Mouse (Mus musculus) small intestine, adult 2 months (tissue): ENCODE measurements around the gene Gnat3. TPM values are rescaled to one million over a fixed set of nuclear protein-coding genes. Genes with fewer than 3 reads are reported as not detected.

Source experiments
- H3K27ac ChIP-seq: fragments of 200-500 bp; 2 replicates; pipeline ENCODE4 v1.5.1; 2012; ENCODE audit warnings: low read depth, low read length, control low read depth, inconsistent platforms; ENCODE audit not compliant: insufficient read depth
- H3K27me3 ChIP-seq: fragments of 200-500 bp; 2 replicates; pipeline ENCODE4 v1.6.1; 2012; ENCODE audit warnings: mild to moderate bottlenecking, moderate library complexity, low read length, inconsistent platforms; ENCODE audit not compliant: control insufficient read depth, insufficient read depth
- H3K36me3 ChIP-seq: fragments of 200-500 bp; 2 replicates; pipeline ENCODE4 v1.6.1; 2012; ENCODE audit warnings: mild to moderate bottlenecking, low read length, control low read depth, inconsistent platforms; ENCODE audit not compliant: control insufficient read depth, insufficient read depth
- H3K4me1 ChIP-seq: fragments of 200-500 bp; 2 replicates; pipeline ENCODE4 v1.6.1; 2012; ENCODE audit warnings: low read length, inconsistent platforms, mixed read lengths; ENCODE audit not compliant: control insufficient read depth, insufficient read depth, insufficient read length
- H3K4me3 ChIP-seq: fragments of 200-500 bp; 2 replicates; pipeline ENCODE4 v1.5.1; 2012; ENCODE audit warnings: low read depth, mild to moderate bottlenecking, control low read depth, inconsistent platforms, low read length, moderate library complexity
- CTCF ChIP-seq: fragments of 200-500 bp; IDR thresholded peaks from 2 replicates; pipeline ENCODE4 v1.5.1; 2012; ENCODE audit warnings: low read depth, mild to moderate bottlenecking, control low read depth, inconsistent platforms, low read length, moderate library complexity, mixed read lengths; ENCODE audit not compliant: insufficient replicate concordance, insufficient read length; ENCODE audit errors: extremely low read depth
- POLR2A ChIP-seq: fragments of 200-500 bp; IDR thresholded peaks from 2 replicates; pipeline ENCODE4 v1.6.1; 2012; ENCODE audit warnings: low read depth, mild to moderate bottlenecking, control low read depth, inconsistent platforms, low read length, moderate library complexity
- WGBS: fragments of 180-500 bp; shearing (Covaris S2); methylation state at CpG from one replicate; pipeline ENCODE4 v1.1.7; 2018; 5-methylcytosine and 5-hydroxymethylcytosine counted together
- polyA plus RNA-seq: library from polyadenylated mRNA; depleted of rRNA; stranded (reverse); fragments of >200 nt; gene quantifications from 2 replicates; pipeline ENCODE4 v1.2.3, GENCODE M21; 2012; rRNA removed

Gene Gnat3
- polyA plus RNA-seq, 1 experiment = not detected

DNA sequence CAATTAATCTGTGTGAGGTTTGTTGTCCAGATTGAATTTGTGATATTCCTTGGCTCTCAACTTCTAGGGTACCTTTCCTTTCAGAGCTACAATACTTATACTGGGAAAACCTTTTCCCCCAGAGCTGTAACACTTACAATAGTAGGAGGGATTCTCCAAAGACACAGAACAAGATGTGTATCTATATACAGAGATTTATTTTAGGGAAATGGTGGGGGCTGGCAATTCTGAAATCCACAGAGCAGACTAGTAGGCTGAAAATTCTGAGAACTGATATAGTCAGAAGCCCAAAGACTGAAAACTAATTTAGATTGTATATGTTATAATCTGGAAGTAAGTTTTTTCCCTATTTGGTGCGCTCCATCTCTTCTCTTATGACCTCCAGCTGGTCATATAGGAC, 86.5 kb downstream of the Gnat3 start:
- Histone ChIP-seq H3K36me3 (no peaks in the 10 kb centered on the region), H3K27ac (no peak overlapping the region), H3K4me1 (no peaks in the 10 kb centered on the region), H3K27me3 (no peaks in the 10 kb centered on the region), H3K4me3 (no peak overlapping the region)
- TF ChIP-seq CTCF (no peak), POLR2A (no peak)
- 97% methylated on average over 1 of the region's 1 CpGs for WGBS

DNA sequence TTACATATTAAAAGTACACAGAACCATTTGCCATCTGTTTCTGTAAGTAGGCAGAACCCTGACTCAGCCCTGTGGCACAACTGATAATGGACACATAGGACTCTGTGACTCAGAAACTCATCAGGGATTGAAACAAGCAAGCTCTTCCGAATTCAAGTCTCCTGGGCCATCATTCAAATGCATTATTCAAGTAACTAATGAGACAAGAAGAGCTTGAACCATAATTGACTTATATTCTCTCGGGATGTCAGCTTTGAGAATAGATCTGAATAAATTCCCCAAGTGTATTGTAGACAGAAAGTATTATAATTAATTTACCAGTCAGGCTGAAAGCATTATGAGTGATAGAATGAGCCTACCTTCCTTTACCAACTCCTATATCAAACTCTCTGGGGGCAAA, 93.0 kb downstream of the Gnat3 start:
- 67% methylated on average over 2 of the region's 2 CpGs for WGBS
- TF ChIP-seq CTCF = no peak
- no peak for TF ChIP-seq POLR2A
- H3K4me1 ChIP-seq = no peaks in the 10 kb centered on the region
- H3K4me3 ChIP-seq = no peak overlapping the region
- H3K36me3 ChIP-seq = no peaks in the 10 kb centered on the region
- no peaks in the 10 kb centered on the region for H3K27me3 ChIP-seq
- H3K27ac ChIP-seq = no peak overlapping the region

Other genes starting within 250 kb of the Gnat3 start
- 0.83 and 2.2 TPM in 2 replicates for gene Cd36, start 73.7 kb upstream of the Gnat3 start, polyA plus RNA-seq